Mouse (Mus musculus): Measurements from ENCODE around the gene Ift52.
"Not testable (repeated sequence)": the region's sequence is repeated elsewhere in the genome, so short reads cannot be mapped to it uniquely, and the experiment has no call there.

Gene Ift52

GRCm38 (mm10) chr2:163031757-163032156, 14.6 kb downstream of the Ift52 start:
- no peak for DNase-seq

- DNase-seq = no peak
Measured at GRCm38 (mm10) chr2:163032622-163033021, 15.5 kb downstream of the Ift52 start.

GRCm38 (mm10) chr2:163039940-163040339, 22.8 kb downstream of the Ift52 start:
- DNase-seq = no peak

GRCm38 (mm10) chr2:163048125-163048524, 31.0 kb downstream of the Ift52 start:
- peak; percentile 86 to 88 for DNase-seq

- no peak for DNase-seq
Measured at GRCm38 (mm10) chr2:163049116-163049515, 32.0 kb downstream of the Ift52 start.

- DNase-seq = no peak
Measured at GRCm38 (mm10) chr2:163051691-163052090, 34.5 kb downstream of the Ift52 start.

GRCm38 (mm10) chr2:163052101-163052500, 34.9 kb downstream of the Ift52 start:
- DNase-seq = no peak

- DNase-seq = no peak
Measured at GRCm38 (mm10) chr2:163052826-163053225, 35.7 kb downstream of the Ift52 start.

- DNase-seq = peak; percentile 94 to 96
Measured at GRCm38 (mm10) chr2:163054335-163054840, 37.2 kb downstream of the Ift52 start, which contains the start of gene Mybl2. TSS of gene Mybl2 (plus strand) at chr2:163054687.

- peak in 1 of 2 experiments; percentile 13 for DNase-seq
Measured at GRCm38 (mm10) chr2:163054891-163055494, 37.8 kb downstream of the Ift52 start.

- no peak for DNase-seq
Measured at GRCm38 (mm10) chr2:163055715-163056114, 38.6 kb downstream of the Ift52 start.

- no peak for DNase-seq
Measured at GRCm38 (mm10) chr2:163056584-163056983, 39.4 kb downstream of the Ift52 start.

GRCm38 (mm10) chr2:163058981-163059380, 41.8 kb downstream of the Ift52 start:
- not testable (repeated sequence) for DNase-seq

GRCm38 (mm10) chr2:163060630-163061029, 43.5 kb downstream of the Ift52 start:
- DNase-seq = no peak

GRCm38 (mm10) chr2:163061203-163062118, 44.3 kb downstream of the Ift52 start:
- no peak for DNase-seq

GRCm38 (mm10) chr2:163062119-163062508, 45.0 kb downstream of the Ift52 start:
- DNase-seq = no peak

- no peak for DNase-seq
Measured at GRCm38 (mm10) chr2:163066326-163066725, 49.2 kb downstream of the Ift52 start.

- DNase-seq = no peak
Measured at GRCm38 (mm10) chr2:163067233-163067632, 50.1 kb downstream of the Ift52 start.

- peak in 1 of 2 experiments; percentile 16 for DNase-seq
Measured at GRCm38 (mm10) chr2:163070213-163070612, 53.1 kb downstream of the Ift52 start.

GRCm38 (mm10) chr2:163071590-163071989, 54.4 kb downstream of the Ift52 start:
- no peak for DNase-seq

- DNase-seq = no peak
Measured at GRCm38 (mm10) chr2:163073023-163073757, 56.0 kb downstream of the Ift52 start.

- no peak for DNase-seq
Measured at GRCm38 (mm10) chr2:163074006-163074405, 56.9 kb downstream of the Ift52 start.

- no peak for DNase-seq
Measured at GRCm38 (mm10) chr2:163074808-163075207, 57.7 kb downstream of the Ift52 start.

Data from kidney, postnatal 4 days (tissue).